Mouse (Mus musculus) megakaryocyte-erythroid progenitor cell, adult 5-6 weeks (primary cell): ENCODE data around the gene Nap1l1. TPM values are rescaled to one million over a fixed set of nuclear protein-coding genes. Genes with fewer than 3 reads are reported as not detected.

Experiments
- ATAC-seq: replicated peaks from 2 replicates; pipeline ENCODE4 v1.8.0; 2016; ENCODE audit warnings: mild to moderate bottlenecking, inconsistent platforms; ENCODE audit not compliant: severe bottlenecking, poor library complexity, low FRiP score, low TSS enrichment
- total RNA-seq, 2 experiments: library from RNA; stranded (forward) in 1 of 2; stranded (reverse) in 1 of 2; fragments of 200-1000, 215-1000 nt in 1 of 2; fragments of >200 nt in 1 of 2; fragmentation: Nextera tagmentation in 1 of 2; gene quantifications; 2 replicates each; pipeline ENCODE4 v1.2.3; 2014 to 2017

Gene Nap1l1
- total RNA-seq, 2 experiments from 2014 or later = 560 to 821 TPM

- ATAC-seq = no peak
These were observed 67.7 kb downstream of the Nap1l1 start for GRCm38 (mm10) chr10:111540678-111541077.

- no peak for ATAC-seq
These were observed 70.1 kb downstream of the Nap1l1 start for GRCm38 (mm10) chr10:111543106-111543505.

- no peak for ATAC-seq
These were observed 70.8 kb downstream of the Nap1l1 start for GRCm38 (mm10) chr10:111543781-111544260.

- ATAC-seq = 0 out of 2 replicates have a peak, but pooled peaks have one; percentile 7
These were observed 71.3 kb downstream of the Nap1l1 start for GRCm38 (mm10) chr10:111544311-111544710.

GRCm38 (mm10) chr10:111545648-111546047, 72.6 kb downstream of the Nap1l1 start:
- peak; percentile 82 for ATAC-seq

Other genes starting within 250 kb of the Nap1l1 start
- 2.0 and 3.1 TPM in 2 replicates for gene Bbs10, start 174.5 kb upstream of the Nap1l1 start, total RNA-seq (2014; fragmentation: Nextera tagmentation)
- gene Bbs10, start 174.5 kb upstream of the Nap1l1 start, total RNA-seq (2017) = 4.8 and 6.3 TPM in 2 replicates
- 0.31 TPM in 1 of 2 replicates, not detected in the other for gene Phlda1, start 33.1 kb downstream of the Nap1l1 start, total RNA-seq (2014; fragmentation: Nextera tagmentation)
- 1.5 and 5.7 TPM in 2 replicates for gene Phlda1, start 33.1 kb downstream of the Nap1l1 start, total RNA-seq (2017)